ENCODE assay signal across 25 mouse cellular contexts in the genomic region with DNA sequence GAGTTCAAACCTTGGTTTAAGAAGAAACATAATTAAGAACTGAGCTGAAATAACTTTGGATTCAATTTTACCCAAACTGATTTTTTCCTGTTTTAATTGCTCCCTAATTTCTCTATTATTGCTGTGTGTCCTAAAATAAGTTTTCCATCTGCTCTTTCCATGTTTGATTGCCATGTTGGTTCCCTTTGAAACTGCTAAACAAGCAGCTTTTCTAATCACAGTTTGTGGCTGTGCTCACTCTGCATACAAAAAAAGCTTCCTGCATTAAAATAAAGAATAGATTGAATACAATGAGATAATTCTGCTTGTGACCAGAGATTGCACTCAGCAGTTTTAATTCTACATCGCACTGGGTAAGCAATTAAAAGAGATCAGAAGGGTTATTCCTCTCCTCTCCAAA.
DNase-seq lines count a peak whose midpoint lies in the region; ATAC-seq and TF ChIP-seq lines count a peak whose summit lies in the region.
"Had no signal": no experiment of that assay in that cellular context is flagged by ENCODE, and none has a peak within 500 bp of the region (broad histone marks: within the 10 kb centered on the region; RNA-seq: fewer than 3 reads in every experiment).

No protein-coding gene starts in this region.

- H3K36me3 ChIP-seq in forebrain, embryonic 16.5 days (ENCODE audit: control insufficient read depth, insufficient read depth), result no peaks in the 10 kb centered on the region
- no peaks in the 10 kb centered on the region for H3K36me3 ChIP-seq in forebrain, embryonic 15.5 days
- H3K36me3 ChIP-seq in hindbrain, embryonic 14.5 days (replicated peaks; ENCODE audit: control insufficient read depth, insufficient read depth), result no peaks in the 10 kb centered on the region
- H3K36me3 ChIP-seq in hindbrain, postnatal 0 days (ENCODE audit: insufficient read depth, low read length), result no peaks in the 10 kb centered on the region
- H3K36me3 ChIP-seq: G1E; heart, embryonic 12.5 days; heart, embryonic 15.5 days; hindbrain, embryonic 10.5 days; hindbrain, embryonic 13.5 days had no signal

- peak; percentile 28; the same call in 1 of the 2 replicates for ATAC-seq in forebrain, embryonic 16.5 days
- no peak for ATAC-seq in forebrain, embryonic 15.5 days (replicated peaks)
- no peak for ATAC-seq in hindbrain, embryonic 14.5 days (ENCODE audit: low FRiP score)
- ATAC-seq in hindbrain, postnatal 0 days, result no peak
- ATAC-seq: intestine, postnatal 0 days; Patski had no signal

- DNase-seq in hindbrain, embryonic 14.5 days (ENCODE audit: low spot score), result peak; percentile 17
- DNase-seq in hindbrain, postnatal 0 days (ENCODE audit: low spot score), result no peak
- peak; percentile 49 for DNase-seq in layer of hippocampus, adult 9-10 months (ENCODE audit: low spot score)
- DNase-seq in layer of hippocampus, postnatal 25 days (ENCODE audit: extremely low spot score in 1 of 2, low spot score in 1 of 2), result no peak
- DNase-seq in cerebellum, adult 9-10 months, result no peak
- DNase-seq: adrenal gland, postnatal 10 days; adrenal gland, postnatal 36 days; B cell, adult 2 months; cerebellum, adult 11-12 months; cerebellum, adult 8-10 months; cerebellum, postnatal 14 days; gastrocnemius, postnatal 25 days; heart, adult 18-20 months; heart, postnatal 10 days; heart, postnatal 36 days had no signal

- H3K4me2 ChIP-seq in forebrain, embryonic 16.5 days (ENCODE audit: low read length), result no peak overlapping the region
- no peak overlapping the region for H3K4me2 ChIP-seq in forebrain, embryonic 15.5 days (replicated peaks)
- no peak overlapping the region for H3K4me2 ChIP-seq in hindbrain, embryonic 14.5 days (replicated peaks)
- H3K4me2 ChIP-seq in hindbrain, postnatal 0 days (ENCODE audit: low read depth, low read length), result no peak overlapping the region
- H3K4me2 ChIP-seq: heart, embryonic 12.5 days; heart, embryonic 15.5 days; hindbrain, embryonic 13.5 days had no signal

- no peak overlapping the region for H3K9ac ChIP-seq in forebrain, embryonic 16.5 days (replicated peaks; ENCODE audit: low read depth, low read length)
- H3K9ac ChIP-seq in forebrain, embryonic 15.5 days (replicated peaks), result no peak overlapping the region
- H3K9ac ChIP-seq in hindbrain, embryonic 14.5 days, result no peak overlapping the region
- H3K9ac ChIP-seq in hindbrain, postnatal 0 days (replicated peaks; ENCODE audit: low read length), result no peak overlapping the region
- H3K9ac ChIP-seq: heart, embryonic 12.5 days; heart, embryonic 15.5 days; hindbrain, embryonic 13.5 days had no signal

- H3K27me3 ChIP-seq in forebrain, embryonic 16.5 days (replicated peaks; ENCODE audit: control insufficient read depth, insufficient read depth, low read length), result no peaks in the 10 kb centered on the region
- H3K27me3 ChIP-seq in forebrain, embryonic 15.5 days, result no peaks in the 10 kb centered on the region
- H3K27me3 ChIP-seq in hindbrain, embryonic 14.5 days (ENCODE audit: control insufficient read depth, insufficient read depth, low read length), result no peaks in the 10 kb centered on the region
- no peaks in the 10 kb centered on the region for H3K27me3 ChIP-seq in hindbrain, postnatal 0 days (ENCODE audit: insufficient read depth, low read length)
- H3K27me3 ChIP-seq: CH12.LX; heart, embryonic 12.5 days; heart, embryonic 15.5 days; hindbrain, embryonic 13.5 days; Patski had no signal

- no peaks in the 10 kb centered on the region for H3K4me1 ChIP-seq in forebrain, embryonic 16.5 days (replicated peaks; ENCODE audit: control insufficient read depth, insufficient read depth, low read length)
- H3K4me1 ChIP-seq in forebrain, embryonic 15.5 days, result no peaks in the 10 kb centered on the region
- no peaks in the 10 kb centered on the region for H3K4me1 ChIP-seq in hindbrain, embryonic 14.5 days (replicated peaks; ENCODE audit: control insufficient read depth, insufficient read depth, low read length)
- H3K4me1 ChIP-seq in hindbrain, postnatal 0 days (ENCODE audit: insufficient read depth, low read length), result no peaks in the 10 kb centered on the region
- H3K4me1 ChIP-seq: heart, embryonic 12.5 days; heart, embryonic 15.5 days; hindbrain, embryonic 10.5 days; hindbrain, embryonic 13.5 days had no signal

- no peak overlapping the region for H3K4me3 ChIP-seq in forebrain, embryonic 16.5 days (replicated peaks; ENCODE audit: low read length)
- no peak overlapping the region for H3K4me3 ChIP-seq in forebrain, embryonic 15.5 days
- H3K4me3 ChIP-seq in hindbrain, embryonic 14.5 days (replicated peaks; ENCODE audit: low read length), result no peak overlapping the region
- no peak overlapping the region for H3K4me3 ChIP-seq in hindbrain, postnatal 0 days (ENCODE audit: low read length)
- H3K4me3 ChIP-seq: heart, embryonic 12.5 days; heart, embryonic 15.5 days; hindbrain, embryonic 10.5 days; hindbrain, embryonic 13.5 days had no signal

- no peaks in the 10 kb centered on the region for H3K9me3 ChIP-seq in forebrain, embryonic 16.5 days (ENCODE audit: control insufficient read depth, low read length)
- no peaks in the 10 kb centered on the region for H3K9me3 ChIP-seq in forebrain, embryonic 15.5 days
- H3K9me3 ChIP-seq in hindbrain, embryonic 14.5 days (ENCODE audit: control insufficient read depth, low read length), result no peaks in the 10 kb centered on the region
- no peaks in the 10 kb centered on the region for H3K9me3 ChIP-seq in hindbrain, postnatal 0 days (ENCODE audit: low read length)
- H3K9me3 ChIP-seq: G1E; heart, embryonic 12.5 days; heart, embryonic 15.5 days; hindbrain, embryonic 10.5 days; hindbrain, embryonic 13.5 days had no signal

- H3K27ac ChIP-seq in forebrain, embryonic 16.5 days (ENCODE audit: low read length), result no peak overlapping the region
- H3K27ac ChIP-seq in forebrain, embryonic 15.5 days (replicated peaks), result no peak overlapping the region
- no peak overlapping the region for H3K27ac ChIP-seq in hindbrain, embryonic 14.5 days
- no peak overlapping the region for H3K27ac ChIP-seq in hindbrain, postnatal 0 days
- H3K27ac ChIP-seq: heart, embryonic 15.5 days; hindbrain, embryonic 10.5 days; hindbrain, embryonic 13.5 days had no signal

- 20% methylated on average over 1 of the region's 1 CpGs for WGBS in forebrain, embryonic 16.5 days
- WGBS in forebrain, embryonic 15.5 days, result 27% methylated on average over 1 of the region's 1 CpGs
- 80% methylated on average over 1 of the region's 1 CpGs for WGBS in hindbrain, embryonic 14.5 days
- 60% methylated on average over 1 of the region's 1 CpGs for WGBS in hindbrain, postnatal 0 days

- no peak for TF ChIP-seq CTCF in hindbrain, postnatal 0 days (IDR thresholded peaks at IDR 0.05; ENCODE audit: low read depth)

Comparison
In these comparisons a context has a peak if more than half of its experiments do, and no peak if none do; other contexts are left out.
1. DNase-seq: peak in hindbrain, embryonic 14.5 days (single experiment) and layer of hippocampus, adult 9-10 months (single experiment); none in hindbrain, postnatal 0 days (single experiment), layer of hippocampus, postnatal 25 days (0 of 2) and cerebellum, adult 9-10 months (single experiment).